Mouse (Mus musculus) embryonic facial prominence, embryonic 14.5 days (tissue): ENCODE data around the gene Hck. TPM values are rescaled to one million over a fixed set of nuclear protein-coding genes. Genes with fewer than 3 reads are reported as not detected.

Experiments
- ATAC-seq: fragments of 200-750 bp; cut with Nextera tagmentation; 2 replicates; pipeline ENCODE4 v1.8.0; 2017; ENCODE audit warnings: low read depth, moderate number of reproducible peaks, moderate TSS enrichment
- DNase-seq: peaks from one replicate; pipeline ENCODE4 v3.0.0-alpha.2; 2015; ENCODE audit warnings: low spot score
- H3K27ac ChIP-seq: fragments of 300-500 bp; sonication (generic); replicated peaks from 2 replicates; pipeline ENCODE4 v1.5.1; 2014; ENCODE audit warnings: low read depth, mild to moderate bottlenecking, low read length, moderate library complexity
- H3K27me3 ChIP-seq: fragments of 300-500 bp; sonication (generic); replicated peaks from 2 replicates; pipeline ENCODE4 v1.6.1; 2014; ENCODE audit warnings: low read length; ENCODE audit not compliant: control insufficient read depth, insufficient read depth
- H3K36me3 ChIP-seq: fragments of 300-500 bp; sonication (generic); 2 replicates; pipeline ENCODE4 v1.6.1; 2014; ENCODE audit warnings: low read length, mixed read lengths; ENCODE audit not compliant: control insufficient read depth, insufficient read depth
- H3K4me1 ChIP-seq: fragments of 300-500 bp; sonication (generic); 2 replicates; pipeline ENCODE4 v1.6.1; 2014; ENCODE audit warnings: antibody characterized with exemption, low read length; ENCODE audit not compliant: control insufficient read depth, insufficient read depth
- H3K4me2 ChIP-seq: fragments of 300-500 bp; sonication (generic); 2 replicates; pipeline ENCODE4 v1.6.1; 2014; ENCODE audit warnings: low read depth, mild to moderate bottlenecking, low read length, moderate library complexity, mixed read lengths
- H3K4me3 ChIP-seq: fragments of 300-500 bp; sonication (generic); 2 replicates; pipeline ENCODE4 v1.5.1; 2014; ENCODE audit warnings: low read depth, mild to moderate bottlenecking, low read length
- H3K9ac ChIP-seq: fragments of 300-500 bp; sonication (generic); 2 replicates; pipeline ENCODE4 v1.6.1; 2014; ENCODE audit warnings: low read depth, mild to moderate bottlenecking, low read length, moderate library complexity, mixed read lengths
- H3K9me3 ChIP-seq: fragments of 300-500 bp; sonication (generic); 2 replicates; pipeline ENCODE4 v1.6.1; 2016; ENCODE audit warnings: low read length; ENCODE audit not compliant: control insufficient read depth
- WGBS: fragments of 180-500 bp; shearing (Covaris S2); extraction: QIAGEN DNeasy Blood & Tissue Kit; methylation state at CpG from one replicate; pipeline ENCODE4 v1.1.7; 2014; 5-methylcytosine and 5-hydroxymethylcytosine counted together
- polyA plus RNA-seq: library from polyadenylated mRNA; unstranded; fragments of >200 nt; fragmentation: Nextera tagmentation; extraction: Ambion mirVana; gene quantifications from 2 replicates; pipeline ENCODE4 v1.2.1, GENCODE M21; 2014

The Hck gene
- polyA plus RNA-seq, 1 experiment from 2014 or later: 11.6 TPM

DNA sequence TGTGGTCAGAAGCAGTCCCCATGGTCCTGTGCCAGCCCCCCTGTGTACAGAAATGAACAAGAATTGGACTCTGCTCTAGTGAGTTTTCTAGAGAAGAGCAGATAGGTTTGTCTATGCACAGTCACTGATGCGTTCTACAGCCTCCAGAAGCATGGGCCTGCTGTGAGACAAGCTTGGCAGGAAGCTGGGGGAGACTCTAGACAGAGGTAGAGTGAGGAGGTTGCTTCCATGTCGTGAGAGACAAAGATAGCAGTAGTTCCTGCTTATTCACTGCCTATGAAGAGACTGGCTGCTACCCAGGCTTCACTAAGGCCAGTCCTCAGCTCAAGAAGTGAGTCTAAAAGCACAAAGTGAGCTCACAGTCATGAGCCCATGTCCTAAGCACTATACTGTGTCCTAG lies 83.0 kb downstream of the Hck start:
- Histone ChIP-seq H3K4me1 (no peaks in the 10 kb centered on the region), H3K4me2 (no peak overlapping the region), H3K27ac (no peak overlapping the region), H3K9me3 (no peaks in the 10 kb centered on the region), H3K9ac (no peak overlapping the region), H3K4me3 (no peak overlapping the region), H3K27me3 (no peaks in the 10 kb centered on the region), H3K36me3 (peaks cover 97% of the 10 kb centered on the region)
- 85% methylated on average over 2 of the region's 2 CpGs for WGBS
- DNase-seq: no peak
- no peak for ATAC-seq

- H3K27ac ChIP-seq: no peak overlapping the region
- no peaks in the 10 kb centered on the region for H3K9me3 ChIP-seq
- WGBS: 97% methylated on average over 3 of the region's 3 CpGs
- DNase-seq (no peak), ATAC-seq (no peak)
- no peak overlapping the region for H3K4me2 ChIP-seq
- H3K9ac ChIP-seq: no peak overlapping the region
- no peak overlapping the region for H3K4me3 ChIP-seq
- no peaks in the 10 kb centered on the region for H3K4me1 ChIP-seq
- no peaks in the 10 kb centered on the region for H3K27me3 ChIP-seq
- peaks cover 92% of the 10 kb centered on the region for H3K36me3 ChIP-seq
Measured at GRCm38 (mm10) chr2:153194255-153194654, 86.0 kb downstream of the Hck start.

- Histone ChIP-seq H3K4me1 (no peaks in the 10 kb centered on the region), H3K9me3 (no peaks in the 10 kb centered on the region), H3K4me3 (no peak overlapping the region), H3K36me3 (peaks cover 86% of the 10 kb centered on the region), H3K27ac (no peak overlapping the region), H3K27me3 (no peaks in the 10 kb centered on the region), H3K9ac (no peak overlapping the region), H3K4me2 (no peak overlapping the region)
- DNase-seq (peak; percentile 14), ATAC-seq (peak; percentile 55; the same call in 1 of the 2 replicates)
- WGBS: 67% methylated on average over 5 of the region's 5 CpGs
Measured at GRCm38 (mm10) chr2:153198485-153198884, 90.2 kb downstream of the Hck start.

GRCm38 (mm10) chr2:153199114-153199513 lies 90.8 kb downstream of the Hck start:
- DNase-seq: no peak
- Histone ChIP-seq H3K27me3 (no peaks in the 10 kb centered on the region), H3K4me1 (no peaks in the 10 kb centered on the region), H3K4me2 (no peak overlapping the region), H3K27ac (no peak overlapping the region), H3K36me3 (peaks cover 86% of the 10 kb centered on the region), H3K9ac (no peak overlapping the region), H3K4me3 (no peak overlapping the region), H3K9me3 (no peaks in the 10 kb centered on the region)
- WGBS: 84% methylated on average over 2 of the region's 2 CpGs
- ATAC-seq: no peak

Other genes starting within 250 kb of the Hck start
- 0.51 and 1.3 TPM in 2 replicates for gene Mylk2, start 197.1 kb upstream of the Hck start, polyA plus RNA-seq
- 3.7 and 4.3 TPM in 2 replicates for gene Foxs1, start 175.3 kb upstream of the Hck start, polyA plus RNA-seq
- 0.59 and 1.4 TPM in 2 replicates for gene Dusp15, start 156.8 kb upstream of the Hck start, polyA plus RNA-seq
- gene Ttll9, start 146.0 kb upstream of the Hck start, polyA plus RNA-seq: 1.1 and 1.2 TPM in 2 replicates
- gene Pdrg1, start 93.0 kb upstream of the Hck start, polyA plus RNA-seq: 88.8 and 91.4 TPM in 2 replicates
- 0.06 and 0.07 TPM in 2 replicates for gene Xkr7, start 76.6 kb upstream of the Hck start, polyA plus RNA-seq
- 2.7 and 2.9 TPM in 2 replicates for gene Ccm2l, start 42.5 kb upstream of the Hck start, polyA plus RNA-seq
- gene Tm9sf4, start 52.8 kb downstream of the Hck start, polyA plus RNA-seq: 97.9 and 100.0 TPM in 2 replicates
- gene Tspyl3, start 117.0 kb downstream of the Hck start, polyA plus RNA-seq: 12.0 and 14.7 TPM in 2 replicates
- 19.1 and 21.4 TPM in 2 replicates for gene Plagl2, start 133.0 kb downstream of the Hck start, polyA plus RNA-seq
- 10.8 and 11.7 TPM in 2 replicates for gene Pofut1, start 133.1 kb downstream of the Hck start, polyA plus RNA-seq
- 7.1 and 7.6 TPM in 2 replicates for gene Kif3b, start 182.9 kb downstream of the Hck start, polyA plus RNA-seq
- 14.3 and 16.3 TPM in 2 replicates for gene Asxl1, start 237.4 kb downstream of the Hck start, polyA plus RNA-seq